Mouse (Mus musculus): ENCODE results near the gene Ap2a1. TPM values are rescaled to one million over a fixed set of nuclear protein-coding genes. Genes with fewer than 3 reads are reported as not detected.

Ap2a1 gene
- total RNA-seq, 2 experiments from 2014 or later, result 327 to 331 TPM

- intact Hi-C loops (cut with DNase I), result no loop called here
- Histone ChIP-seq H3K4me3 (no peak overlapping the region), H3K27ac (no peak overlapping the region)
- TF ChIP-seq CTCF (IDR thresholded peaks at IDR 0.05), result no peak
- DNase-seq (ENCODE audit: extremely low spot score in 1 of 2, low spot score in 2 of 2), result no peak
Measured at GRCm38 (mm10) chr7:44914396-44914795, 14.9 kb downstream of the Ap2a1 start.

DNA sequence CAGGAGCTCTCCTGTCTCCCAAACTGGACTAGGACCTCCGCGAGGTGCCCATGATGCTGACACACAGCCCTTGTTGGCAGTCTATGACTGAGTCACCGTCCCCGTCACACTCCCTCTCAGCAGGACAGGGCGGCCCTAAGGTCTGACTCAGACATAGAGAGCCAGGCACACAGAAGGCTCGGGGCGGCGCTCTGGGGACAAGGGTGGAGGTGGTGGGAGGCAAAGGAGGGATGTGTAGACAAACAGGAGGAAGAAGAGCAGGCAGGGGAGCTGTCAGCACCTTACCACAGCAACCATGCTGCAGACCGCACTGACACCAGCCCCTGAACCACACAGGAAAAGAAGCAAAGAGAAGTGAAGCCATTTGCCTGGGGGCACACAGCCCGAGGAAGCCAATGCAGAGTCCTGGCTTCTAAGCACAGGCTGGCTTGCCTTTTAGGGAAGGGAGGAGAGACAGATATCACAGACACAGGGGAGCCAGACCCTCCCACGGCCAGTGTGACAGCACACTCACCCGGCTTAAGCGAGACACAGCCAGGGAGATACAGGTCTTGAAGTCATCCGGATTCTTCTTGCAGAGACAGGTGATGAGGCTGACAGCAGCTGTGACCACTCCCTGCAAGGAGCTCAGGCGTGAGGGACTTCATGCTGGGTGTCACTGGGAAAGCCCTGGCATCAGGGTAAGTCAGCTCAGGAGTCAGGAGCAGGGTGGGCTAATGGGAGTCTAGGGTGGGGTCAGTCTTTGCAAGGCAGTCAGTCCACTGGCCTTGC is 20.4 kb downstream of the Ap2a1 start:
- intact Hi-C loops (cut with DNase I), result no loop called here
- Histone ChIP-seq H3K27ac (peak overlapping the region; percentile 64), H3K4me3 (no peak overlapping the region)
- no peak for TF ChIP-seq CTCF (IDR thresholded peaks at IDR 0.05)
- DNase-seq (ENCODE audit: extremely low spot score in 1 of 2, low spot score in 2 of 2), result no peak

DNA sequence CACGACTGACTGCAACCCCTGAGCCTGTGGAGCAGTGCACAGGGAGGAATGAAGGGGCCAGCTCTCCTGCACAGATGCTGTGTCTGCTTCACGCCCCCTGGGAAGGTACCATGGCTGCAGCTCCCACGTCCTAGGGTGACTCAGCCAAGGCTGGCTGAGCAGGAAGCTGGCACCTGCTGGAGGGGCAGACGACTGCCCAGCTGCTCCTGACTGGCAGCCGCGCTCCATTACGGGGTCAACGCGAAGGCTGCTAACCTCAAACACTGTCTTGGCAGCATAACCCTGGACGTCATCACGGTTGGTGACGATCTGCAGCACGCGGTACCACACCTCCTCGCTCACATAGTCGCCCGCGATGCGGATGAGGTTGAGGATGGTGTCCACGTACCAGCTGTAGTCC is 23.9 kb downstream of the Ap2a1 start:
- DNase-seq (ENCODE audit: extremely low spot score in 1 of 2, low spot score in 2 of 2), result peak in 1 of 2 experiments; percentile 68
- intact Hi-C loops (cut with DNase I), result no loop called here
- no peak for TF ChIP-seq CTCF (IDR thresholded peaks at IDR 0.05)
- Histone ChIP-seq H3K4me3 (no peak overlapping the region), H3K27ac (peak overlapping the region; percentile 70)

GRCm38 (mm10) chr7:44901230-44901722 is 28.0 kb downstream of the Ap2a1 start:
- peak; percentile 28 for TF ChIP-seq CTCF (IDR thresholded peaks at IDR 0.05)
- no peak overlapping the region for H3K4me3 ChIP-seq
- intact Hi-C loops (cut with DNase I), result loop anchor here (5.0 kb wide), 1 partner anchor 56 kb away; no protein-coding TSS in a partner anchor
- no peak for DNase-seq (ENCODE audit: extremely low spot score in 1 of 2, low spot score in 2 of 2)
- peak overlapping the region; percentile 61 for H3K27ac ChIP-seq

DNA sequence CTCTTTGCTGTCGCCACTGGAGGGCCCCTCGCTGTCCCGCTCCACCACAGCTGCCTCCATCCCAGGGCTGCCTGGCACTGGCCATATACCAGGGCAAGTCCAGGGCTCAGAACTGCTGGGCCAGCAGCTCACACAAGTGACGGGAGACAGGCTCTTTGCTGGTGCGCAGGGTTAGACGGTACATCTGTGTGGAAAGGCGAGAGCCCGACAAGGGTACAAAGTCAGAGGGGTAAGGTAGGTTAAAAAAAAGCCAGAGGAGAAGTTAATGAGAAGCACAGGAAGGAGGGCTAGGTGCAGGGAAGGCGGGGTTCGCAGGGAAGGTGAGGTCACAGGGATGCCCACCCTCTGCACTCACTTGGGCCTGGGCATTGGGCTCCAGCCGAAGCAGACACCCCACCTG is 28.7 kb downstream of the Ap2a1 start:
- peak overlapping the region; percentile 61 for H3K27ac ChIP-seq
- no peak overlapping the region for H3K4me3 ChIP-seq
- intact Hi-C loops (cut with DNase I), result loop anchor here (5.0 kb wide), 1 partner anchor 57 kb away; no protein-coding TSS in a partner anchor
- TF ChIP-seq CTCF (IDR thresholded peaks at IDR 0.05), result no peak
- no peak for DNase-seq (ENCODE audit: extremely low spot score in 1 of 2, low spot score in 2 of 2)

DNA sequence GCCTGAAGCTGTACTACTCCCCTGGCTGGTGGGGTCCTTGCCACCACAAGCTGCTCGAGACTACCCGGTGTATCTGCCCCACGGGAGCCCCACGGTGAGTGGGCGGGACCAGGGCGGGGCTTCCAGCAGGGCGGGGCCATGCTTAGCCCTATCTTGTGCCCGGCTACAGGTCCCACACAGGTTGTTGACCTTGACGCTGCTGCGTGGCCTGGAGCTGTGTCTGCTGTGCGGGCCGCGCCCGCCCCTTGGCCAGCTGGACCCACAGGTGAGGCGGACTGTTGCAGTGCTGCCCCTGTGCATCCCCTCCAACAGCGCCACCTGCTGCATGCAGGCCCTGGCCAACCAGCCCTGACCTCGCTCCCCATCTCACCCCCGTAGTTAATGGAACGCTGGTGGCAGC is 30.7 kb downstream of the Ap2a1 start:
- DNase-seq (ENCODE audit: extremely low spot score in 1 of 2, low spot score in 2 of 2), result no peak
- intact Hi-C loops (cut with DNase I), result no loop called here
- Histone ChIP-seq H3K4me3 (no peak overlapping the region), H3K27ac (no peak overlapping the region; the same call in 1 of the 2 replicates)
- TF ChIP-seq CTCF (IDR thresholded peaks at IDR 0.05), result peak; percentile 27

DNA sequence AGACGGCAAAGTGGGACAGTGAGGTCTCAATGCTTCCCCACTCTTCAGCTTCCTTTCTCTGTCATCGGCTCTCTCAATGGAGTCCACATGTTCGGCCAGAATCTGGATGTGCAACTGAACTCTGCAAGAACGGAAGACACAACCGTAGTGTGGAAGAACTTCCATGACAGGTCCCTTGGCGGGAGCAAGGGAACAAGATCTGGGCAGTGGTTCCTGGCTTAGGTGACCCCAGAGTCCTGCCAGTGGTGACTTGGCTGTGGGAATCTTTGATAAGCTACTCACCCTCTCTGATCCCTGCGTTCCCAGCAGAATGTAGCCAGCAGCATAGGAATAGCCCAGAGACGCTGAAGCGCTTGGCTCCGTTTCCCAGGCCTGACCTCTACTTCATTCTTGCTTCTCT is 32.8 kb downstream of the Ap2a1 start:
- TF ChIP-seq CTCF (IDR thresholded peaks at IDR 0.05), result no peak
- intact Hi-C loops (cut with DNase I), result loop anchor here (1.0 kb wide), 1 partner anchor 27 kb away; the partner anchor contains the start of gene Ptov1
- H3K4me3 ChIP-seq, result peak overlapping the region; percentile 59
- DNase-seq (ENCODE audit: extremely low spot score in 1 of 2, low spot score in 2 of 2), result no peak
- peak overlapping the region; percentile 93 for H3K27ac ChIP-seq

DNA sequence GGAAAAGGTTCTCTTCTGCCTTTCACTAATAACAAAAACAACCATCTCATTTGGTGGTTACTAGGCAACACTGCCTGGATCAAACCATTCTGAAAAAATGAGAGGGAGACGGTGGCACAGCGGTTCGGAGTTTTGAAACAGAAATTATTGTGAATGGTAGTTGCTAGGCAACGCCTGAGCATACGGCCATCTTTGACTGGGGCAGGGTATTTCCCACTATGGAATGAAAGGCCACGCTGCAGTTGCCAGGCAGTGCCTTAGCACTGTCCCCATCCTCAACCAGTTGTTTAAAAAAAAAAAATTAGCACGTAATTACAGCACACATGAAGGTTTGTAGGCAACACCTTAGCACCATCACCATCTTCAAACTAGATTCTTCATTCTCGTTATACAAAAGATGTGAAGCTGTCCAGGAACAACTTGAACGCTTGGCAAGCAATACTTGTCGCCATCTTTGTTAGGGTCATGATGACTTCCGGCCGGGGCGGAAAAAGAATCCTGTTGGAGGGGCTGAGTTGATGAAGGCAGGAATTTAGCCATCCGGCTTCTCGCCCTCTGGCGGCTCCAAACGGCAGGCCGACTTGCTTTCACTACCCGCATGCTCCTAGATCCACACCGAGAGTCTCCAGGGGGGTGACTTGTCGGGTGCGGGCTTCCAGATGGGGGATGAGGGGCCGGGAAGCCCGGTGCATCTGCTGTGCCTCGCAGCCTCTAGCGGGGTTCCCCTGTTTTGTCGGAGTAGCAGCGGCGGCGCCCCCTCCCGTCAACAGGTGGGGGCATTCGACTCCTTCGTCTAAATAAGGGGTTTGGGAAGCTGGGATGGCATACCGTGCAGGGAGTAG is 33.5 kb downstream of the Ap2a1 start, which contains the start of gene Fuz:
Gene Fuz (plus strand): TSS at position 487 of the 842 bp plus-strand sequence.
- DNase-seq (ENCODE audit: extremely low spot score in 1 of 2, low spot score in 2 of 2), result peak; percentile 86 to 90
- intact Hi-C loops (cut with DNase I), result loop anchor here (1.0 kb wide), 1 partner anchor 27 kb away; the partner anchor contains the start of gene Ptov1

GRCm38 (mm10) chr7:44895206-44895592 is 34.1 kb downstream of the Ap2a1 start:
- intact Hi-C loops (cut with DNase I), result no loop called here
- Histone ChIP-seq H3K4me3 (peak overlapping the region; percentile 59), H3K27ac (peak overlapping the region; percentile 93)
- no peak for DNase-seq (ENCODE audit: extremely low spot score in 1 of 2, low spot score in 2 of 2)
- no peak for TF ChIP-seq CTCF (IDR thresholded peaks at IDR 0.05)

More for the DNA sequence above, 33.5 kb downstream of the Ap2a1 start, which contains the start of gene Fuz:
- TF ChIP-seq CTCF (IDR thresholded peaks at IDR 0.05), result peak; percentile 76
- H3K4me3 ChIP-seq, result peak within 1 kb of the TSS; percentile 59
- peak within 1 kb of the TSS; percentile 93 for H3K27ac ChIP-seq

- DNase-seq (ENCODE audit: extremely low spot score in 1 of 2, low spot score in 2 of 2), result no peak
- Histone ChIP-seq H3K27ac (peak overlapping the region; percentile 100), H3K4me3 (no peak overlapping the region)
- no peak for TF ChIP-seq CTCF (IDR thresholded peaks at IDR 0.05)
- intact Hi-C loops (cut with DNase I), result no loop called here
Measured at GRCm38 (mm10) chr7:44894175-44894574, 35.1 kb downstream of the Ap2a1 start.

DNA sequence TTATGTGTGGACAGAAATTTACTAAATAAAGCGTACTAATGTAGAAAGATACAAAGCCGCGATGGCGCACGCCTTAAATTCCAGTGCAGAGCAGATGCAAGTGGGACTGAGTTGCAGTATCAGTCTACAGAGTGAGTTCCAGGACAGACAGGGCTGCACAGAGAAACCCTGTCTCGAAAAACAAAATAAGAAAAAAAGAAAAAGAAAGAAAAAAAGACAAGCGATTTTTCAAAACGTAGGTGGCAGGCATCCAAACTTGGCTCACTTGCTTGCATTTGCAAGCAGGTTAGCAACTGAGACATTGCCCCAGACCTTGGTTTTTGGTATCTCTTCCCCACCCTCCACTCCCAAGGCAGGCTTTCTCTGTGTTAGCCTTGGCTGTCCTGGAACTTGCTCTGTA is 36.1 kb downstream of the Ap2a1 start:
- no peak for TF ChIP-seq CTCF (IDR thresholded peaks at IDR 0.05)
- Histone ChIP-seq H3K27ac (peak overlapping the region; percentile 100), H3K4me3 (peak overlapping the region; percentile 89)
- DNase-seq (ENCODE audit: extremely low spot score in 1 of 2, low spot score in 2 of 2), result no peak
- intact Hi-C loops (cut with DNase I), result no loop called here

Data from left cerebral cortex, adult 2 months (tissue).